In the genomic region with DNA sequence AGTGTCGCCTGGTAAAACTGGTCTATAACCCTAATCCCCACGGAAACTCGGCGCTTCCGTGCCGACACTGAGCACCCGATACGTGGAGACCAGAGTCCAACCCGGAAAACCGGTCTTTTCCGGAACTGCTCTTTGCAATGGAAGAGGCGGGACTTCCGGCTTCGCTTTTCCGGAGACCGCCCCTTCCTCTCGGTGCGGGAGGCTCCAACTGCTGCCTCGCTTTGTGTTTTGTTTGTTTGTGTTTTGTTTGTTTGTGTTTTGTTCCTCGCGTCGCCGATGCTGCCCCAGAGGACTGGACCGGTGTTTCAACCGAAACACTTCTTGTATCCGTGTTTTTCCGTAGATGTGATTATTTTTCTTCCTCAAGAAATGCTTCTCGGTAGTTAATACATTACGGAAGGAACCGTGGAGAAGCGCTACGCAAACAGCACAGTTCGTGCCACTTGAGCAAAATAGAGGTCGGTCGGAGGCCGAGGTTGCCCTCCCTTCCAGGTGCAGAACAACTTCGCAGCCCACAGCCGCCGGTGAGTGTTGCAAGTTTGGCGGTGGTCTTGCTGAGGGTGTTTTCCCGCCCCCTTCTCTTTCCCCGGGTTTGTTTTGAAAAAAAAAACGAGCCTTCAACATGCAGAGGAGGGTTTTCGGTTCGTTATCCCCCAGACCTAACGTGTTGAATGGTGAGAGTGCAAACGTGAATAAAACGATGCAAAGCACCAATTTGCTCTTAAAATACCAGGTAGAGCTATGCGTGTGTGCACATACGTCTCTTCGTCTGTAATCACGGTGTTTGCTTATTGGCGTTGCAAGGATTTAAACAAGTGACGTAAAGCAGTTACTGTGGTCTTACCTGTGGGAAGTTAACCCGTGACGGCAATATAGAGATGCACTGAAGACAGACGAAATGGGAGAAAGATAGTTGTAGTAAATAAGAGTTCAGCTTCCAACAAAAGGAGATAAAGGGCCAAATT, we compare ENCODE assay signal across 8 mouse cellular contexts. TPM values are rescaled to one million over a fixed set of nuclear protein-coding genes. Genes with fewer than 3 reads are reported as not detected.
A peak's percentile ranks its signal among the peaks of the same experiment; 100 is the strongest.
DNase-seq lines count a peak whose midpoint lies in the region; ATAC-seq and TF ChIP-seq lines count a peak whose summit lies in the region.

A gene (plus strand): TSS at position 173 of the 965 bp plus-strand sequence.

- H3K9ac ChIP-seq in ES-E14 (ENCODE audit: insufficient read depth, low read depth, low read length, poor library complexity, severe bottlenecking), result peak within 1 kb of the TSS; percentile 90
- H3K9ac ChIP-seq in forebrain, embryonic 15.5 days (replicated peaks), result peak within 1 kb of the TSS; percentile 61

- 6% methylated on average over 57 of the region's 57 CpGs for WGBS in forebrain, embryonic 15.5 days
- 5% methylated on average over 57 of the region's 57 CpGs for WGBS in lung, adult 2 months

- intact Hi-C loops in heart, postnatal 25 days (cut with DNase I), result loop anchor here (2.0 to 5.0 kb wide), 2 partner anchors 34 to 66 kb away; a partner anchor contains a TSS

- H3K36me3 ChIP-seq in ES-E14 (ENCODE audit: control insufficient read depth, insufficient read depth, low read length, poor library complexity, severe bottlenecking), result peaks cover 4% of the 10 kb centered on the region; the same call in 1 of the 2 replicates
- peaks cover 22% of the 10 kb centered on the region for H3K36me3 ChIP-seq in forebrain, embryonic 15.5 days

- no peaks in the 10 kb centered on the region for H3K9me3 ChIP-seq in ES-E14 (ENCODE audit: control insufficient read depth, insufficient read depth, low read depth, low read length)
- H3K9me3 ChIP-seq in forebrain, embryonic 15.5 days, result no peaks in the 10 kb centered on the region

- H3K27ac ChIP-seq in ES-E14 (ENCODE audit: insufficient read depth, low read depth, low read length, poor library complexity, severe bottlenecking), result peak within 1 kb of the TSS; percentile 56
- H3K27ac ChIP-seq in forebrain, embryonic 15.5 days (replicated peaks), result peak within 1 kb of the TSS; percentile 82

- in situ Hi-C loops in ES-E14 (cut with MboI; ENCODE audit: low sequenced_read_pairs in 2 of 2, unreplicated experiment in 2 of 2), result no loop called here

- H3K4me3 ChIP-seq in ES-E14 (ENCODE audit: insufficient read depth in 1 of 2, low read depth in 1 of 2, low read length in 2 of 2, poor library complexity in 1 of 2, severe bottlenecking in 1 of 2), result peak within 1 kb of the TSS; percentile 91
- peak within 1 kb of the TSS; percentile 67 for H3K4me3 ChIP-seq in forebrain, embryonic 15.5 days
- H3K4me3 ChIP-seq in lung, adult 2 months (replicated peaks; ENCODE audit: extremely low read depth, low read depth, low read length), result peak within 1 kb of the TSS; percentile 100

- ATAC-seq in forebrain, embryonic 15.5 days (replicated peaks), result peak; percentile 98
- peak; percentile 99 for ATAC-seq in neutrophil, adult 5-6 weeks (ENCODE audit: extremely low read depth, insufficient number of reproducible peaks, low FRiP score, poor library complexity, severe bottlenecking)

- H3K27me3 ChIP-seq in forebrain, embryonic 15.5 days, result no peaks in the 10 kb centered on the region

- DNase-seq in ES-E14 (ENCODE audit: low read depth, low spot score), result peak; percentile 90
- DNase-seq in cerebellum, adult 11-12 months, result peak; percentile 86
- DNase-seq in heart, postnatal 25 days (ENCODE audit: low spot score), result peak; percentile 77
- DNase-seq in layer of hippocampus, adult 18-20 months (ENCODE audit: low spot score in 2 of 2), result peak; percentile 89 to 93
- DNase-seq in lung, adult 2 months, result peak; percentile 84
- peak; percentile 71 to 82 for DNase-seq in thymus, adult 18-20 months

- no peak for TF ChIP-seq CTCF in lung, adult 2 months (IDR thresholded peaks at IDR 0.05; ENCODE audit: insufficient read depth, low read length)

- no peaks in the 10 kb centered on the region; a peak in 1 of 4 replicates for H3K4me1 ChIP-seq in ES-E14 (ENCODE audit: control insufficient read depth in 2 of 2, insufficient read depth in 2 of 2, low read length in 2 of 2, poor library complexity in 1 of 2)
- peaks cover 24% of the 10 kb centered on the region for H3K4me1 ChIP-seq in forebrain, embryonic 15.5 days
- peaks cover 13% of the 10 kb centered on the region for H3K4me1 ChIP-seq in lung, adult 2 months (ENCODE audit: control insufficient read depth, insufficient read depth, low read length)

- peak; percentile 90; the same call in 1 of the 2 replicates for TF ChIP-seq POLR2A in lung, adult 2 months (IDR thresholded peaks at IDR 0.05; ENCODE audit: borderline replicate concordance, extremely low read depth, low read depth, low read length)

- H3K4me2 ChIP-seq in forebrain, embryonic 15.5 days (replicated peaks), result peak within 1 kb of the TSS; percentile 63

TF ChIP-seq in ES-E14, 5 proteins besides CTCF, POLR2A, EP300 and RAD21:
- TF ChIP-seq HCFC1 (IDR thresholded peaks at IDR 0.05; ENCODE audit: borderline replicate concordance, insufficient read depth, low read length), result peak; percentile 69; the same call in 1 of the 2 replicates
- TF ChIP-seq ZC3H11A (IDR thresholded peaks at IDR 0.05; ENCODE audit: borderline replicate concordance, low read depth, low read length), result no peak
- TF ChIP-seq ZNF384 (IDR thresholded peaks at IDR 0.05; ENCODE audit: low read depth, low read length), result no peak
- TF ChIP-seq MAFK (IDR thresholded peaks at IDR 0.05; ENCODE audit: insufficient read depth, low read depth, low read length), result no peak
- no peak for TF ChIP-seq CHD2 (IDR thresholded peaks at IDR 0.05; ENCODE audit: low read depth, low read length)

RNA-seq across cellular contexts. Expression of the gene that starts here (rescaled TPM):
- 25.0 and 28.9 TPM in 2 replicates for total RNA-seq in ES-E14 (2012; rRNA removed)
- 115 and 125 TPM in 2 replicates for polyA plus RNA-seq in forebrain, embryonic 15.5 days (2015; fragmentation: Nextera tagmentation; extraction: Ambion mirVana)
- total RNA-seq in heart, postnatal 25 days (2021), result 1 to 10 TPM; 8.7 to 9.6 TPM
- 10 to 100 TPM; 19.8 to 25.9 TPM for total RNA-seq in layer of hippocampus, adult 18-20 months (2021)
- 20.6 and 22.6 TPM in 2 replicates for polyA plus RNA-seq in lung, adult 2 months (2012; rRNA removed)
- total RNA-seq in neutrophil, adult 5-6 weeks (2017), result 137 and 166 TPM in 2 replicates

Comparison
In these comparisons a context has a peak if more than half of its experiments do, and no peak if none do; other contexts are left out.
1. Peak in every context shown above with its lines: DNase-seq, ATAC-seq, H3K4me3 ChIP-seq and H3K27ac ChIP-seq.